Mouse (Mus musculus) midbrain, embryonic 15.5 days (tissue): ENCODE results near the gene Mettl7b. TPM values are rescaled to one million over a fixed set of nuclear protein-coding genes. Genes with fewer than 3 reads are reported as not detected.

ENCODE experiments used
- ATAC-seq: fragments of 200-750 bp; cut with Nextera tagmentation; replicated peaks from 2 replicates; pipeline ENCODE4 v1.8.0; 2017; ENCODE audit warnings: moderate TSS enrichment
- H3K27ac ChIP-seq: fragments of 300-500 bp; sonication (generic); 2 replicates; pipeline ENCODE4 v1.5.1; 2015; ENCODE audit warnings: mild to moderate bottlenecking, inconsistent platforms
- H3K27me3 ChIP-seq: fragments of 300-500 bp; sonication (generic); replicated peaks from 2 replicates; pipeline ENCODE4 v1.6.1; 2015; ENCODE audit warnings: inconsistent platforms
- H3K36me3 ChIP-seq: fragments of 300-500 bp; sonication (generic); replicated peaks from 2 replicates; pipeline ENCODE4 v1.6.1; 2015; ENCODE audit warnings: inconsistent platforms
- H3K4me1 ChIP-seq: fragments of 300-500 bp; sonication (generic); 2 replicates; pipeline ENCODE4 v1.6.1; 2015; ENCODE audit warnings: inconsistent platforms
- H3K4me2 ChIP-seq: fragments of 300-500 bp; sonication (generic); 2 replicates; pipeline ENCODE4 v1.6.1; 2015; ENCODE audit warnings: inconsistent platforms, mild to moderate bottlenecking, moderate library complexity
- H3K4me3 ChIP-seq: fragments of 300-500 bp; sonication (generic); 2 replicates; pipeline ENCODE4 v1.5.1; 2015; ENCODE audit warnings: mild to moderate bottlenecking, inconsistent platforms
- H3K9ac ChIP-seq: fragments of 300-500 bp; sonication (generic); 2 replicates; pipeline ENCODE4 v1.6.1; 2015; ENCODE audit warnings: mild to moderate bottlenecking, inconsistent platforms
- H3K9me3 ChIP-seq: fragments of 300-500 bp; sonication (generic); 2 replicates; pipeline ENCODE4 v1.6.1; 2016; ENCODE audit warnings: inconsistent platforms
- WGBS: fragments of 180-500 bp; shearing (Covaris S2); methylation state at CpG from one replicate; pipeline ENCODE4 v1.1.7; 2015; ENCODE audit warnings: mixed read lengths; 5-methylcytosine and 5-hydroxymethylcytosine counted together
- polyA plus RNA-seq: library from polyadenylated mRNA; unstranded; fragments of >200 nt; fragmentation: Nextera tagmentation; extraction: Ambion mirVana; gene quantifications from 2 replicates; pipeline ENCODE4 v1.2.1, GENCODE M21; 2015

The Mettl7b gene
- polyA plus RNA-seq, 1 experiment from 2014 or later = not detected

DNA sequence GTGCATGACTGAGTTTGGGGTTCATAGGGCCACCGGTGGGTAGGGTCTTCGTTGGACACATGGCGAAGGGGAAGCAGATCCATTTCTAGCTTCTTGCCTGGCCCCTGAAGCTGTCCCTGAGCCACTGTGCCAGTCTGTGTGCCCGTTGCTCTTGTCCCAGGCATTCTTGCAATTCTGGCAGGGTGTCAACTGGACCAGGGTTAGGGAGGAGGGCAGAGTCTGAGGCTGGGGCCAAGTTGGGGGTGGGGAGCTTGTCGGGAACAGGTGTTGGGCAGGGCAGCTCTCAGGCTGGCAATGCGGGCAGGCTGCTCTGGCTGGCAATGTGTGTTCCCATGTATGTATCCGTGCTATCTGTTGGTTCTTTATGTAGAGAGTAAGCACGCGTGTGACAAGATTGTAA is 22.3 kb downstream of the Mettl7b start:
- Histone ChIP-seq H3K4me1 (peaks cover 6% of the 10 kb centered on the region), H3K36me3 (no peaks in the 10 kb centered on the region), H3K9ac (no peak overlapping the region), H3K9me3 (no peaks in the 10 kb centered on the region), H3K27ac (no peak overlapping the region), H3K27me3 (peaks cover 26% of the 10 kb centered on the region), H3K4me2 (no peak overlapping the region), H3K4me3 (no peak overlapping the region)
- WGBS = 81% methylated on average over 9 of the region's 9 CpGs
- ATAC-seq = no peak

DNA sequence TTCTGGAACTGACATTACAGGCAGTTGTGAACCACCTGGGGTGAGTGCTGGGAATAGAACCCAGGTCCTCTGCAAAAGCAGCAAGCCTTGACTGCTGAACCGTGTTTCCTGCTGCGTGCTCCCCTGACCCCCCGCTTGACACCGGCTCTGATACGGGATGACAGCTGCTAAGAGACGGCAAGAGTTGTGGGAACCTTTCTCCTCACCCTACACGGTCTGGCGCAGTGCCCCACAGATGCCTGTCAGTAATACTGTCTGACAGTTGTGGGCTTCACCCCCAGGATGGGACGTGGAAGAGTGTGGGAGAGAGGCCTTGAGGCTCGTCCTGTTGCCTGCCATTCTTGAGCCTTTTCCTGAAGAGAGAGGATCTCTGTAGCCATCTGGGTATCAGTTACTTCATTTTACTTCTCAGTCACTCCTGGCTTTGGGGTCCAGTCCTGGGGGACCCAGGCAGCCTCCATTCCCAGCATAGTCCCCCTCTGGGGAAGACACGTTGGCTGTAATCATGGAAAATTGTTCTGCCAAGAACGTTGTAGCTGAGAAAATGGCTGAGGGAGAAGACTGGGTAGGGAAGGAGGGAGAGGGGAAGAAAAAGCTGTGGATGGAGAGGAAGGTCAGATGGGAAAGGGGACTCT is 22.9 kb downstream of the Mettl7b start:
- Histone ChIP-seq H3K4me3 (no peak overlapping the region), H3K9me3 (no peaks in the 10 kb centered on the region)

GRCm38 (mm10) chr10:128935826-128936440 is 24.9 kb downstream of the Mettl7b start:
- H3K27me3 ChIP-seq = peaks cover 50% of the 10 kb centered on the region
- no peak overlapping the region for H3K4me2 ChIP-seq
- 72% methylated on average over 8 of the region's 8 CpGs for WGBS

More for the DNA sequence above, 22.9 kb downstream of the Mettl7b start:
- Histone ChIP-seq H3K36me3 (no peaks in the 10 kb centered on the region), H3K9ac (no peak overlapping the region), H3K27ac (no peak overlapping the region), H3K27me3 (peaks cover 31% of the 10 kb centered on the region), H3K4me1 (peaks cover 10% of the 10 kb centered on the region), H3K4me2 (no peak overlapping the region)
- no peak for ATAC-seq
- WGBS = 77% methylated on average over 12 of the region's 12 CpGs

GRCm38 (mm10) chr10:128934997-128935787 is 25.6 kb downstream of the Mettl7b start:
- no peak overlapping the region; the same call in 1 of the 2 replicates for H3K4me3 ChIP-seq
- peaks cover 10% of the 10 kb centered on the region for H3K4me1 ChIP-seq
- no peak overlapping the region for H3K27ac ChIP-seq
- H3K36me3 ChIP-seq = no peaks in the 10 kb centered on the region
- H3K27me3 ChIP-seq = peaks cover 51% of the 10 kb centered on the region
- H3K4me2 ChIP-seq = peak overlapping the region; percentile 88; the same call in 1 of the 2 replicates
- H3K9me3 ChIP-seq = no peaks in the 10 kb centered on the region
- ATAC-seq = no peak
- WGBS = 60% methylated on average over 7 of the region's 7 CpGs
- no peak overlapping the region for H3K9ac ChIP-seq

More at GRCm38 (mm10) chr10:128935826-128936440, 24.9 kb downstream of the Mettl7b start:
- Histone ChIP-seq H3K4me3 (no peak overlapping the region), H3K27ac (no peak overlapping the region), H3K36me3 (no peaks in the 10 kb centered on the region), H3K9me3 (no peaks in the 10 kb centered on the region), H3K9ac (no peak overlapping the region), H3K4me1 (peaks cover 10% of the 10 kb centered on the region)
- no peak for ATAC-seq

DNA sequence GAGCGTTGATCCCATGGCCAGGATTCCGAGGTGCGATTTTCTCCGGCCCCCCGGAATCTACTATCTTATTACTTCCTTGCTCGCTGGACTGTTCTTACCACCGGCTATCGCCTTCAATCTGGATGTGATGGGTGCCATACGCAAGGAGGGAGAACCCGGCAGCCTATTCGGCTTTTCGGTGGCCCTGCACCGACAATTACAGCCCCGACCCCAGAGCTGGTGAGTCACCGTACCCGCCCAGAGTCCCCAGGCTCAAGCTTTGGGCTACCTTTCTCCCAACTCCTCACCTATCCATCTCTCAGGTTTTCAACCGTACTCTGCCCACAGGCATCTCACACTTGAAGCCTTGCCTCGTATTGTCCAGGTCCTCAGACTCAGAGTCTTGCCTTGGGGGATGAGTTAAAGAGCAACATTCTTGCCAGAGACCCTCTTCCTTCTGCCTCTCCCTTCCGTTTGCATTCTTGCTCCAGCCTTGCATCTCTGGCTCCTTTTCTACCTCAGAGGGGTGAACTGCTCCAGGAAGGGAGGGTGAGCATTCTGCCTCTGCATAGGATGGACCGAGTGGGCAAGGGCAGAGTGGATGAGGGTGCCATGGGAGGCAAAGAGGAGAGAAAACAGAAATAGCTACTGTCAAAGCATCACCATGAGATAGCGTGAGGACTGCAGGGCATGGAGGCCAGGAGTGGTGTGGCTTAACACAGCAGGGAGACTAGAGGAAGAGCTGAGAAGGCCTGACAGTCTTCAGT is 26.6 kb downstream of the Mettl7b start:
- Histone ChIP-seq H3K27ac (no peak overlapping the region), H3K4me2 (peak overlapping the region; percentile 88), H3K36me3 (no peaks in the 10 kb centered on the region), H3K9me3 (no peaks in the 10 kb centered on the region), H3K9ac (peak overlapping the region; percentile 40; the same call in 1 of the 2 replicates), H3K4me1 (peaks cover 10% of the 10 kb centered on the region), H3K27me3 (peaks cover 57% of the 10 kb centered on the region), H3K4me3 (peak overlapping the region; percentile 45)
- 3% methylated on average over 21 of the region's 21 CpGs for WGBS
- peak; percentile 51 for ATAC-seq

- H3K27ac ChIP-seq = no peak within 1 kb of the TSS
- H3K4me2 ChIP-seq = peak within 1 kb of the TSS; percentile 88
- peaks cover 10% of the 10 kb centered on the region for H3K4me1 ChIP-seq
- H3K36me3 ChIP-seq = no peaks in the 10 kb centered on the region
- ATAC-seq = peak; percentile 76
- peak within 1 kb of the TSS; percentile 40; the same call in 1 of the 2 replicates for H3K9ac ChIP-seq
- H3K4me3 ChIP-seq = peak within 1 kb of the TSS; percentile 45
- no peaks in the 10 kb centered on the region for H3K9me3 ChIP-seq
- peaks cover 60% of the 10 kb centered on the region for H3K27me3 ChIP-seq
- WGBS = 1% methylated on average over 26 of the region's 26 CpGs
These were observed 27.2 kb downstream of the Mettl7b start, which contains the start of gene Itga7 for GRCm38 (mm10) chr10:128933574-128933973. TSS of gene Itga7 (plus strand) at chr10:128933818.

GRCm38 (mm10) chr10:128931441-128931840 is 29.3 kb downstream of the Mettl7b start:
- Histone ChIP-seq H3K4me3 (no peak overlapping the region), H3K27me3 (peaks cover 65% of the 10 kb centered on the region), H3K4me2 (no peak overlapping the region), H3K9ac (no peak overlapping the region), H3K4me1 (peaks cover 14% of the 10 kb centered on the region), H3K27ac (no peak overlapping the region), H3K9me3 (no peaks in the 10 kb centered on the region), H3K36me3 (no peaks in the 10 kb centered on the region)
- WGBS = 66% methylated on average over 2 of the region's 2 CpGs
- no peak for ATAC-seq

DNA sequence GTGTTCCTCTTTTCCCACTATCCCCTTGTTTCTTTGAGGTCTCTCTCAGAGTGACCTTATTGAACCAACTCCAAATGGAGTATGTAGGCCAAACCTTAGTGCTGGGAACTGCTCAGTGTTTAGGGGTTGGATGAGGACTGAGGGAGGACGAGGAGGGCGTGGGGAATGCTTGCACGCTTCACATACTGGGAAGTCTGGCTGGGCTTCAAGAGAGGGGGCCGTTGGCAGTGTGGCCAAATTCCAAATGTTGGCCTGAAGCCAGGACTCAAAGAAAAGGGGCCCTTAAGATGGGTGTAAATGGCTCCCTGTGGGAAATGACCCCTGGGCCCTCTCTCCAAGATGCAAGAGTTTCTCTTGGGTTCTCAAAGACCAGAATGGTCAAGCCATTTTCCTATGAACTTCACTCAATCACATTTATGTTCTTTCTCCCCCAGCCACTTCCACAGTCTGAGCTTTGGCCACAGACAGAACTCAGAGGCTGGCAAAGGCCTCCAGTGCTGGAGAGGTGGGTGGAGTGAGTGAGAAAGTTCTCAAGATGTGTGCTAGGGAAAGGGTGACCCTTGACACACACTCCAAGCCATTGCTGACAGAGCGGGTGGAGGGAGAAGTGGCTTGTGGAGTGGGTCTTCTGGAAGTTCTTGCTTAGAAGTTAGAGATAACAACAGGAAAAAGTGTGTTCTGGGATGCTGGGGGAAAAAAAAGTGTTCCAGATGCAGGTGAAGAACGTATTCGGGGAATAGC is 31.0 kb downstream of the Mettl7b start:
- ATAC-seq = no peak

GRCm38 (mm10) chr10:128928356-128928755 is 32.4 kb downstream of the Mettl7b start:
- H3K27ac ChIP-seq = no peak overlapping the region
- H3K9ac ChIP-seq = no peak overlapping the region
- H3K4me1 ChIP-seq = peaks cover 16% of the 10 kb centered on the region
- H3K9me3 ChIP-seq = no peaks in the 10 kb centered on the region
- H3K4me2 ChIP-seq = no peak overlapping the region
- WGBS = 23% methylated on average over 4 of the region's 4 CpGs
- ATAC-seq = no peak
- H3K36me3 ChIP-seq = no peaks in the 10 kb centered on the region
- H3K4me3 ChIP-seq = no peak overlapping the region
- peaks cover 38% of the 10 kb centered on the region for H3K27me3 ChIP-seq

More for the DNA sequence above, 31.0 kb downstream of the Mettl7b start:
- 65% methylated on average over 7 of the region's 7 CpGs for WGBS
- Histone ChIP-seq H3K9ac (no peak overlapping the region), H3K9me3 (no peaks in the 10 kb centered on the region), H3K27ac (no peak overlapping the region), H3K27me3 (peaks cover 49% of the 10 kb centered on the region), H3K4me2 (no peak overlapping the region), H3K4me3 (no peak overlapping the region), H3K4me1 (peaks cover 14% of the 10 kb centered on the region), H3K36me3 (no peaks in the 10 kb centered on the region)

DNA sequence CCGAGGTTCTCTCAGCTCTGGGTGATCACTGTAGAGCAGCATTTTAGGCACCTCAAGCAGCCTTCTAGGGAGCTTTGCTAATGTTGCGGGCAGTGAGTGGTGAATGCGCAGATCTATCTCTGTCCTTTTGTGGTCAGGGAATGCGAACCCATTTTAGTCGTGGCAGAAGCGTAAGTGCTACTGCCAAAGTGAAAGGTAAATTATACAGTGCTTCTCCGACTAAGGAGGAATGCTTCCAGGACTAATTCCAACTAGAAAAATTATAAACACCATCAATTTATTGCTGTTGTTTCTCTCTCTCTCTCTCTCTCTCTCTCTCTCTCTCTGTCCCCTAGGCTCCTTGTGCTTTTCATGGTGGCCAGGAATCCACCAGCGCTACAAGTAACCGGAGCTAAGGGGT is 36.9 kb downstream of the Mettl7b start, which contains the start of gene Bloc1s1:
TSS of gene Bloc1s1 (minus strand) at position 101 of the 400 bp plus-strand sequence.
- no peaks in the 10 kb centered on the region for H3K36me3 ChIP-seq
- H3K4me1 ChIP-seq = peaks cover 26% of the 10 kb centered on the region
- peak within 1 kb of the TSS; percentile 89 for H3K9ac ChIP-seq
- H3K27me3 ChIP-seq = peaks cover 8% of the 10 kb centered on the region; the same call in 1 of the 2 replicates
- peak within 1 kb of the TSS; percentile 92 for H3K27ac ChIP-seq
- H3K9me3 ChIP-seq = no peaks in the 10 kb centered on the region
- H3K4me2 ChIP-seq = peak within 1 kb of the TSS; percentile 71
- 65% methylated on average over 9 of the region's 9 CpGs for WGBS
- no peak for ATAC-seq
- H3K4me3 ChIP-seq = peak within 1 kb of the TSS; percentile 69

- Histone ChIP-seq H3K27ac (peak overlapping the region; percentile 92), H3K9ac (peak overlapping the region; percentile 89), H3K4me2 (peak overlapping the region; percentile 71), H3K4me3 (peak overlapping the region; percentile 69), H3K9me3 (no peaks in the 10 kb centered on the region), H3K36me3 (no peaks in the 10 kb centered on the region), H3K27me3 (0 out of 2 replicates have a peak, but pooled peaks cover under 1% of the 10 kb centered on the region), H3K4me1 (peaks cover 22% of the 10 kb centered on the region)
- under 1% methylated on average over 42 of the region's 42 CpGs for WGBS
- ATAC-seq = peak; percentile 96
These were observed 37.6 kb downstream of the Mettl7b start for GRCm38 (mm10) chr10:128923013-128923691.
